Mouse (Mus musculus) urinary bladder, postnatal 14 days (tissue): ENCODE measurements at regions not wholly inside any gene's neighbourhood (a gene's known extent, or its start where the extent isn't known, plus 50 kb on each side); places are given as distances from the start of the nearest gene placed in this dataset.

Experiments used
- DNase-seq: peaks from one replicate; pipeline ENCODE4 v3.0.0; 2021; ENCODE audit warnings: low spot score

DNA sequence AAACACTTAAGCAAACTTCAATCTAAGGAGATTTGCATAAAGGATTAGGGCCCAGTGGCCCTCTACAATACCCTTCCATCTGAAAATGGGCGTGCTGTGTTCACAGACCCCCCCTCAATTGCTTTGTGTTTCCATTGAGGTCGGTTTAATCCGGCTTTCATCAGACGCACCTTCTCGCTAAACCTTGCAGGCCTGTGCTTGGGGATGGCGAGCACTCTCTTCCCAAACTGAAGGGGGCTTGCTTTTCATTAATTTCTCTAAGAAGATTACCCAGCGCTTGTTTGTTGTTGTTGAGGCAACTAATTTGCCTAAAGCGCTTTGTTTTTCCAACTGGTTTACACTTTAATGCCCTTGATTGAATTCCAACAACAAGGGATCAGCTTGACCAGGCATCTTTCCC is 268.8 kb upstream of the Irx3 start:
- DNase-seq: no peak

DNA sequence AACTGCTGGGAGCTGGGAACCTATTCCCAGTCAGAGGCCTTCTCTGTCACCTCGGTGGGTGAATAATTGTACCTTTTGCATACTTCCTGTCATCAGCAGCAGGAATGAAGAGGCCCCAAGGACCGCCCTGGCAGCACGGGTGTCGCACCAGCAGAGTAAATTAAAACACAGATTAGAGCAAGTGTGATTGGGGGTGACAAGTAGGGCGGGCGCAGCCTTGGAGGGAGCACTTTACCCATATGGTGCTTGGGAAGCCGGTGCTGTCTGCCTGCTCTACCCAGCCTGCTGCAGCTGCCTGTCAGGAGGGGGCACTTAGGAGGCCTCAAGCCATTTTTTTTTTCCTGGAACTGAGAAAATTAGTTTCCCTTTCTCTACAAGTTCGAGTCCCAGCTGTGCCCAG is 264.6 kb upstream of the Irx3 start:
- no peak for DNase-seq

DNA sequence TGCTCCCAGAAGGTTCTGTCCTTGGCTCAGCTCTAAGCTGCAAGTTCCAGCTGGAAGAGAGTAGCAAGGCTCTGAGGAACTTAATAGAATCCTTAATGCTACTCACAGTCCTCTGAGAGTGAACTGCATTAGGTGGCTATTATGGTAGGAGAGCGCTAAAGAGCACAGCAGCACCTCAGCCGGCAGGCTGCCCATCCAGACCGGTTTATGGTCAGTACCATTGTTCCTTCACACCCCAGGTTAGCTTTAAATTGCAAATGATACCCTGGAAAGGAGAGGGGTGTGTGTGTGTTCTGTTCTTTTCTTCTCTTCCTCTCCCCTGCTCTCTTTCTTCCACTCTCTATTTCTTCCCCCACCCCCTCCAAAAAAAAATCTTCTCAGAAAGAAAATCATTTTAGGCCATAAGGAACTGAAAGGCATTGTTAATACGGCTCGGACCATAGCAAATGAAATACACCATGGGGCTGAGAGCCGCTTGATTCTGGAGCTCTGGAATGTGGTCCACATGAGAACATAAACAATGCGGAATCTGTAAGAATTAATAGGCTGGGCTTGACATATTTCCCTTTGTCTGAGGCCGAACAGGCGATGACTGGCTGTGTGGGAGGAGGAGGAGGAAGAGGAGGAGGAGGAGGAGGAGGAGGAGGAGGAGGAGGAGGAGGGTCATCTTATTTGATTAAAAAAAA is 263.8 kb upstream of the Irx3 start:
- DNase-seq: no peak

DNA sequence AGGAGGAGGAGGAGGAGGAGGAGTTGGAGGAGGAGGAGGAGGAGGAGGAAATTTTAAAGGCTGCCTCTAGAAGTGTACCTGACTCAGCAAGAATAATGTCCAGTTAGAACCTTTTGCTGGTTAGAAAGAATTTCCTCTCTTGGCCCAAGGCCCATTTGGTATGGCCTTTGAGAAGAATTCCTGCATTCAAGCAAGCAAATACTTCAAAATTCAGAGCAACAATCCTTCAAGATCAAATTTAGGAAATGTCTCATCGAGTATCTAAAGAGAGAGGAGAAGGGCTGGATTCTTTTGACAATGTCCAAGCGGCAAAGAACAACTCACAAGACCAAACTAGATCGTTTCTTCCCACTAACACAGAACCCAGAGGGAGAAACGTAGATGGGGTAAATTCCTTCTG is 263.1 kb upstream of the Irx3 start:
- DNase-seq: no peak

DNA sequence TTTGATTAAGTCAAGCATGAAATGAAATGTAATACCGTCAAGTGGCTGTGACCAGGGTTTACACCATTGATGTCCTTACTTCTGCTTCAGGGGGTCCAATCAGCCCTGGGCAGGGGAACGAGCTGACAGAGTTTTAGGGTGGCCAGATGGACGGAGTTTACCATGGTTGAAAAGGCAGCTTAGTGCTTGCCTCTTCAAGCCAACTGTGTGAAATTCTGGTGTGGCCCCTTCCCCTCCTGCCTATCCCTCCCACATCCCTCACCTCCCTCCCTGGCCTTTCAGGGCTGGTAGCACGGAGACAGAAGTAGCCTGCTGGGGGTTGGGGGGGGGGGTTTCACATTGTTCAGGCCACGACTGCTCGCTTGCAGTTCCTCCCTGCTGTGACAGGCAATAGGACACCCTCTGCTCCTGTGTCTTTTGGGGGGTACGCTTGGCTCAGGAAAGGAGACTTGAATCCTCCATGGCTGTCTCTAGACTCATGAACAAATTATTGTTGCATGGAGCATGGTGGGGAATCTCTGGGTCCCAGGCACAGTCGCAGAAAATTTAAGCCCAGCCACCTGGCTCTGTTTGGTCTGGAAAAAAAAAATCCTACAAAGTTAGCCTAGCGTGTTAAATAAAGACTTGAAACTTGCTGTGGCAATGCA is 262.4 kb upstream of the Irx3 start:
- DNase-seq: no peak

DNA sequence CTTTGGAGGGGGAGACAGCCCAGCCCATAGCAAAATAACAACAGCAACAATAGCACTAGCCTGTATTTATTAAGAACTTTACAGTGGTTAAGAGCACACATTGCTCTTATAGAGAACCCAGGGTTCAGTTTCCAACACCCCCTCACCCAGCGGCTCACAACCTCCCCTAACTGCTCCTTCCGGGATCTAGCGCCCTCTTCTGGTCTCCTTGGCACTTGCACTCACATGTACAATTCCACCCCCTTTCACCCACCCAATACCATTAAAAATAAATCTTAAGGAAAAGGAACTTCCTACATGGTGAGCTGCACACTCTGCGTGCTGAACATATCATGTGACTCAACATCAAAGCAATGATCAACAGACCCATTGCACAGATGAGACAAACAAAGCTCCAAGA is 261.5 kb upstream of the Irx3 start:
- no peak for DNase-seq

DNA sequence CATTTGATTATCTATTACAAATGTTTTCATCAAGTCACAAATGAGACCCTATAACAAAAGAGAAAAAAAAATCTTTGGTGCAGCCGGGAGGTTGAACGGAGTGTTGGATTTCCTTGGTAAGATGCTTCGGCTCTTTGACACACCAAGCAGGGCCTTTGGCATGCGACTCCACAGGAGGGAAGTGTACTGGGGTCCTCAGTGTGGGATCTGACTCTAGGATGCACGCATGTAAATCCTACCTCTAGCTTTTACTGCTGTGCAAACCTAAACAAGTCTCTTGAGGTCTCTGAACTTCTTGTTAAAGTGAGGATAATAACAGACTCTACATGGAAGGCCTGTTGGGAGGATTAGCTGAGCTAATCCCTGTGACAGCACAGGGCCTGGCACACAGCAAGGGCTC is 257.6 kb upstream of the Irx3 start:
- no peak for DNase-seq

DNA sequence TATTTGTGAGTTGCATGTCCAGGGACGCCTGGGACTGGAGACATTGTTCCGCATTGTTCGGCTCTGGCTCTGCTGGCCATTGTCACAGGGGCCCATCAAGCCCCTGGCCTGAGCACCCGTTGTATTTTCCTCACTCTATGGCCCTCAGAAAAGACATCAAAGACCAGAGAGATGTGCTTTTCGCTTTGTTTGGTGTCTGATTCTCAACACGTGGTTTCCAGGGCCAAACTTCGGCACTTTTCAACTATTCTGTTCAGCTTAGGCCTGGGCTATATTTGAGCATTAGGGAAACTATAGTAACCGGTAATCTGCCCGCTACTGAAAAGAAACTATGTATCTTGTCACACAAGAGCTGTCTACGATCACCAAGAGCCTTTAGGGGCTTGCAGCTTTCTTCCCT is 257.1 kb upstream of the Irx3 start:
- DNase-seq: no peak

DNA sequence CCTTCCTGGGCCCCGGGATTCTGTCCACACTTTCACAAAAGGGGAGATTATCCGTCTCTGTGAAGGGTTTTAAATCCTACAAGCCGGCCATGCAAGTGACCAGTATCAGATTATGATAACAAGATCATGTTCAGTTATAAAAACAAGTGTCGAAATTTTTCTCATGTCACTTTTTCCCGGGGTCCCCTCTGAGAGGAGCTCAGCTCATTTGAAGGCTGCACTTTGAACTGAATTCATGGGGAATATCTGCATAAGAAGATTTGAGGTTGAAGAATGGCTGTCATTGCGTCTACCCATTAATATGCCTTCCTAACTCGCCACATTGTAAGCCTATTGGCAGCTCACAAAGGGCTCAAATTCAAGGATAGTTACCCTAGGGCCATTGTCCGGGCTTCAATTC is 256.0 kb upstream of the Irx3 start:
- no peak for DNase-seq

DNA sequence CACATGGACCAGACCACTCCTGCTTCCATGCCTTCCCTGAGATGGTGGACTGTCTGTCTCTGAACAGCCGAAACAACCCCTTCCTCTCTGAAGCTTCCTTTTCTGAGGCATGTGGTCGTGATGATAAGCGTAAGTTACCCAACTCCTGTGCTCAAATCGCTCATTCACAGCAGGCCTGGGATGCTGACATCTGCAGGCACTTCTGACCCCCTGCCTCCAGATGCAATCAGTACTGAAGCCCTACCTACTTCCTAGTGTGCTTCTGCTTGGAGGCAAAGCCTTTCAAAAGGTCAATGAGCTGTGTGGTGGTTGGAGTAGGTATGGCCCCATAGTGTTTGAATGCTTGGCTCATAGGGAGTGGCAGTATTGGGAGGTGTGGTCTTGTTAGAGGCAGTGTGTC is 253.7 kb upstream of the Irx3 start:
- no peak for DNase-seq

DNA sequence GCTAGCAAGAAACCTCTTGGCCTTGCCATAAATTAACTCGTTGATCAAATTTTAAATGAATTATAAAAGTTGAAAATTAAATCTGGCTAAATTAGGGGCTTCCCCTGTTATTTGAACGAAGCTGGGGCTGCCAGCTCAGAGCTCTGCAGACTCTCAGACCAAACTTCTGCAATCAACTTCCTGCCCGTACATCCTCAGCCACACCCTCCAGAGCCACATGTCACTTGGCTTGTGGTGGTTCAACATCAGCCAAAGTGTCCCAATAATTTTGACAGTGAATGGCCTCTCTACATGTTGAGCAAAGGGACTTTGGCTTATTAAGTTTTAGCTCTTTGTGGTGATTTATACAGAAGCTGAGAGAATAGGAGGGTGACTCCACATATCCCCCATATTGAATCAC is 242.8 kb upstream of the Irx3 start:
- no peak for DNase-seq

DNA sequence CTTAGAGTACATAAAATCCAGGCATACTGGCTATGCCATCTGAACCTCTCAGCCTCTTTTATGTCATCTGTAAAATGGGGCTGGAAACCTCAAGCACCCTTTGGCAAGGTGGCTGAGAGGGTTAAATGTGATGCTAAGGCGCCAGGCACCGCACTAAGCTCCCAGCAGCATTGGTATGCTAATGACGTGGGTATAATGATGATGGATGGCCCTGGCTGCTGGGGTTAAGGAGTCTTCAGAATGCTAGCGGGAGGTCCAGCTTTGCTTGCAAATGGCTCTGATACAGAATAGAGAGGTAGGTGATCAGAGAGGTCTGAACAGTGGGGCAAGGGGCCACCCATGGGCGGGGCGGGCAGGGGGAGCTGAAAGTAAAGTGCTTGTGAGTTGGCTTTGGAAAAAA is 241.1 kb upstream of the Irx3 start:
- no peak for DNase-seq

DNA sequence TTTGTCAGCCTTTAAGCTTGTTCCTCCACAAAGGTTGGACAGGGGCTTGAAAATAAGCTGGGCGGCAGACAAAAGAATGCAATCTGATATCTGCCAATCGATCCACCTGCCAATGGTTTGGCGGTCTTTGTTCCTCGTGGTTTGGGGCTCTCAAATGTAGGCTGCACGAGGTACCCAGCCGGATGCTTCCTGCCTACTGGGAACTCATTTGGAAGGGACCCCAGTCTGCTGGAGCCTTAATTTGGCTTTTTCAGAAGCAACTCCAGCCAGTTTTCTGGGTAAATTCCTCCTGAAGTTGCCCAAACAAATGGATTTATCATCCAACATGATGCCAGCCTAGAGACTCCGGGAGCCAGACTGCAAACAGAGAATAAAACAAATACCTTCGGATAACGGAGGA is 228.1 kb upstream of the Irx3 start:
- no peak for DNase-seq

DNA sequence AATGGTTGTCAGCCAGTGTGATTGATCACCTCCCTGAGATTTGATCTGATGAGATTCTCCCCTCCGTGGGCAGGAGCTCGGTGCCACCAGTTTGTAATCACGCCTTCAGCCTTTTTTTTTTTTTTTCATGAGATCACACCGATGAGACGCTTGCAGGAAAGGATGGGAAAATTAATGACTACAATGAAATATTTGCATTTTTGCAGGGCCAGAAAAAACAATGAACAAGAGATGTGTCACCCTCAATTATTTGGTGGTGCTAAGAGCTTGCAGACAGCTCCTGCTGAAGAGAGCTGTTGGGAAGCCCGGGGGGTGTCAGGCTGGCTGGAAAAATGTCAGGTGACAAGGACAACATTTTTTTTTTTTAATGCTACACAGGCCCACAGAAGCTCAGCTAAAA is 227.6 kb upstream of the Irx3 start:
- DNase-seq: no peak

DNA sequence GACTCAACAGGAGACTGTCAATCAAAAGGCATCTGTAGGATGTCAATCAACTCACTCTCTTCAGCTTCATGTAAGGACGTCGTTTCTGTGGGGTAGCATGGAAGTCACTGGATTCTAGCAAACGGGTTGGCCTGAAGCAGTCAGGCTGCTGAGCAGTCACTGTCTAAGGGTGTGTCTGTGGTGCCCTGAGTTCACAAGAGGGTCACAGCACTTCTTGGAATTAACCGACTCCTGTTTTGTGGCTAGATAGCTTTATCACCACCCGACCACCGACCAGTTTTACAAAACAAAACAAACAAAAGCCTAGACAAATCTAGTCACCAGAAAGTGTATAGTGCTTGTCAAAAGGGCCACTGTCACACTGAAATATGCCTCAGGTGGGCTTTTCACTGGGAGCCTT is 226.4 kb upstream of the Irx3 start:
- no peak for DNase-seq

DNA sequence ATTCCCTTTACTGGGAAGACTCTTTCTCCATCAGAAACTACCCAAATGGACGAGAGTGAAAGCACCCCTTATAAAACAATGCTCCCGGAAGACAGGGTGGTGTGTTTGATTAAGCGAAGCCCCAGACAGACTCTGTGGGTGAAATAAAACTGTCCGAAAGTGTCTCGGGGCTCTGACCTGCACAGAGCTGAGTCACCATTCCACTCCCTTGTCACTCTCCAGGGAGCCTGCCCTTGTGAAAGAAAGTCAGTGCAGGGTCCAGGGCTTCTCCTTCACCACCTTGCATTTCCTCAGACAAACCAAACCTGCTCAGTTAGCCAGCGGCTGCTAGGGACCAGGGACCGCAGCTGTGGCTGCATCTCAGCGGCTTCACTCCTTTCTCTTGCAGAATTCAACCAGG is 222.3 kb upstream of the Irx3 start:
- no peak for DNase-seq

DNA sequence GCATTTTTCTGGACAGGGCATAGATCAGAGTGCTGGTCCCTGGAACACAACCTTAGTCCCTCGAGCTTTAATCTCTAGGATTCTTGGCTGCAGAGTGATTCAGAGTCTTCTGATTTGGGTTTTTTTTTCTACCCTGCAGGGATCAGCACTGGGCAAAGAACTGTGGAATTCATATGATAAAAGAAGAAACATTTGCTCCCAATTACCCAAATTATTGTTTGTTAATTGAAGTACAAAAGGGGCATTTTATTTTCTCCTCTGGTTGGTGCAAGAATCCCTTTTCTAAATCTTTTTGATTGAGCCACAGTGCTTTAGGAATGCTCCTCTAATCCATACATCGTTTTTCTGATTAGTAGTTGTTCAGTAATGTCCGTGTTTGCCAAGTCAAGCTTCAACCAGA is 219.7 kb upstream of the Irx3 start:
- DNase-seq: no peak

DNA sequence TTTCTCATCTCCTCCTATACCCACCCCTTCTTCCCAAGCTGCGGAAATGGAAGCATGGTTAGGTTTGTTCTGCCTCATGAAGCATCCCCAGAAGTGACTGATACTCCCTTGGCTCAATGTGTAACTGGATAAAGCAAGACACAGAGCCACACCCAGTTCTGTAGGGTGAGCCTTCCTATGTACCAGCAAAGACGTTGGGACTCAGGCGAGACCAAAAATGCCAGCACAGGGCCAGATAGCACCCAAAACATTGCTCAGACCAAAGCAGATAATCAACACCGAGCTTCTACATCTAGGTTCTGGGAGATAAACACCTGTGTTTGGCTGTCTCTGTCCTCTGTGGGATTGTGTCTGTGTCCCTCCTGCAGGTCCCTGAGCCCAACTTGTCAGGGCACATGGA is 212.8 kb upstream of the Irx3 start:
- DNase-seq: no peak

DNA sequence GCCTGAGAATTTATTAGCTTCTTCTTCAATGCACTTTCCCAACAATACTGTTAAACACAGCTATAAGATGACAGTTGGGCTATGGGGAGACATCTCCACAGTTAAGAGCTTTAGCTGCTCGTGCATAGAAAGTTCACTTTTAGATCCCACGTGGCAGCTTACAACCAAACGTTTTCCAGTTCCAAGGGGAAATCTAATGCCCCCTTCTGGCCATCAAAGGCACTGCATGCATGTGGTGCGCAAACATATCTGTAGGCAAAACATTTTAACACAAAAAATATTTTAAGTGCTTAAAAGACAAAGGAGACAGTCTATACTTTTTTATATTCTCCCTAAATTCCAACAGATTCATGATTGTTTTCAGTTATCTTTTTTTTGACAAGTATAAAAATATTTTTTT is 211.3 kb upstream of the Irx3 start:
- no peak for DNase-seq

DNA sequence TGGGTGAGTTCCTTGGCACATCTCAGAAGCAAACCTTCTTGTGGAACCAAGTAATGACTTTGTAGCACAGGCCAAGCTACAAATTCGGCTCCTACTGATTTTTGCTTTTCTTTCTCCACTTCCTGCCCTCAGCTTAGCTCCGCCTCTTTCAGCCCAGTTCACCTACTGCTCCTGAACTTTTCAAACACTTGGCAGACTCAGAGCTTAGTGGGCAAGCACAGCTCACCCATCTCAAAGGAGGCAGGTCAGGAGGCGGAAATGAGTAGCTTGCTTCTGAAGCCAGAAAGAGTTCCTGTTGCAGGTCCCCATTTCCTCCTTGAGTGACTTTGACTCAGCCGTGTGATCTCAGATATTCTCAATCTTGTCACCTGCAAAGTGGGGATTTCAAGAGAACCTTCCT is 208.5 kb upstream of the Irx3 start:
- DNase-seq: no peak

DNA sequence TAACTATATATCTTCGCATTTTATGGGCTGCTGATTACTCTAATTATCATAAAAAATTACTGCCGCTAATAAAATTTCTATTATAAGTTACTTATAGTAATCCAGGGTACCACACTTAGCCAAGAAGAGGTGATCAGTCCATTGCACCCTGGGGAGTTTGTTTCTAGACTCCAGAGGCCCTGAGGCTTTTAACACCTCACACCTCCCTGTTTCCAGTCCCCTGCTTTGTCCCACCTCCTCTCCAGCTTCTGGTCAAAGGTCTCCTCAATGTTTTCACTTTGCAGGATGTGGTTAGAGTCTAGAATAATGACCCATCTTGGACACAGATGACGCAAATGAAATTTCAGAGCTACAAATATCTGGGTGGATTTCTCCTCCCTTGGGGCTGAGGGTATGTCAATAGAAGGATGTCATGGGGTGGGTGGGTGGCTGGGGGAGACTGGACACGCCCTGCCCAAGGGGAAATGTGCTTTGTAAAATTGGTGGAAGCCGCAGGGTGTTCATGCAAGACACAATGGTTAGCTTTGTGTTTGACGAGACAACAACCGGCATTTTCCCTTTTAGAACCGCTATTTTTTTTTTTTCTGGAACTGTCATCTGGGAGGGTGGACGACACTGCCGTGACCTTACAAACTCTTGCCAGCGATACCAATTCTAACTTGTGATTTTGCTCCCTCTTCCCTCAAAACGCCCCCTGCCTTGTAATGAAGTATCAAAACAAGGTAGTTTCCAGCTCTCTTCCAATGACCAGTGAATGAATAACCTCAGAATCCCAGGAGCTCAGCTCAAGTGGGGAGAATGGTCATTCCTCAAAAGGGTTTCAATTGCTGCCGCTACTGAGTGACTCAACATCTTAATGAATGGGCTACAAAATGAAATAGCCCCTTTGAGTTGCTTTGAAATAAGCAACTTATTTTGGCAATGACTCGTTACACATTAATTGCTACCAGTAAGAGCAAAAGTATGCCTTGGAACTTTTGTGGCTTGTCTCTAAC is 207.0 kb upstream of the Irx3 start:
- no peak for DNase-seq

DNA sequence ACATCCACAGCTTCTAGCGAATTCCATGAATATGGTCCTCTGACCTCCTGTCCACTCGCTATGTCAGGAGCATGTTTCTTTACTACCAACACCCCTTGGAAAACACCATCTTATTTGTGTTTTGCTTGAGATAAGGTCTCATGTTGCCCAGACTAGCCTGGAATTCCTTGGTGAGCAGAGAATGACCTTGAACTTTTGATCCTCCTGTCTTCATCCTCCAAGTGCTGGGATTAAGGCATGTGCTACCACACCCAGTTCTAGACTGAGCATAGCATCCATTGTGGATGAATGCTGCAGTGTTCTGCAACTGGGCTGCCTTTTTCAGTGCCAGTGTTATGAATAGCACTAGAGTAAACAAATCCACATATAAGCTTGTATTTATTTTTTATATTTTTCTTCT is 203.2 kb upstream of the Irx3 start:
- DNase-seq: no peak

DNA sequence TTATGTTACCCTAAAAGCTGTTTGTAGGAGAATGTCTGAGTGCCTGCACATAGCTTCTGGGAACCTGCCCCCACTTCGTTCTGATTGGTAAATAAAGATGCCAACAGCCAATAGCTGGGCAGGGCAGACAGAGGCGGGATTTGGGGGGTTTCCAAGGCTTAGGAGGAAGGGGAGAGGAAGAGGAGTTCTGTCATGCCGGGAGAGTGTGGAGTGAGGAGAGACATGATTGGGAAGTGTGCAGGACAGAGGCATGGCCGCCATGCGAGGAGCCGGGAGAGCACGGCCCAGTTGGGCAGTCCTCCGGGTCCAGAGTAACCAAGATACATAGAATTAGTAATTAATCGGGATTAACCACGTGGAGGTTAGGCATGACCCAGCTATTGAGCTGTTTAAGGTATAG is 202.7 kb upstream of the Irx3 start:
- no peak for DNase-seq
